Mouse (Mus musculus) hindbrain, embryonic 15.5 days (tissue): Measurements from ENCODE around the gene Lhpp. TPM values are rescaled to one million over a fixed set of nuclear protein-coding genes. Genes with fewer than 3 reads are reported as not detected.

ENCODE experiments used
- ATAC-seq: fragments of 200-750 bp; cut with Nextera tagmentation; 2 replicates; pipeline ENCODE4 v1.8.0; 2017; ENCODE audit warnings: low read depth, moderate number of reproducible peaks, moderate TSS enrichment; ENCODE audit not compliant: low FRiP score
- H3K27ac ChIP-seq: fragments of 300-500 bp; sonication (generic); replicated peaks from 2 replicates; pipeline ENCODE4 v1.5.1; 2015; ENCODE audit warnings: mild to moderate bottlenecking, inconsistent platforms
- H3K27me3 ChIP-seq: fragments of 300-500 bp; sonication (generic); 2 replicates; pipeline ENCODE4 v1.6.1; 2015; ENCODE audit warnings: control low read depth, inconsistent platforms
- H3K36me3 ChIP-seq: fragments of 300-500 bp; sonication (generic); 2 replicates; pipeline ENCODE4 v1.6.1; 2015; ENCODE audit warnings: control low read depth, inconsistent platforms
- H3K4me1 ChIP-seq: fragments of 300-500 bp; sonication (generic); replicated peaks from 2 replicates; pipeline ENCODE4 v1.6.1; 2015; ENCODE audit warnings: control low read depth, inconsistent platforms
- H3K4me2 ChIP-seq: fragments of 300-500 bp; sonication (generic); 2 replicates; pipeline ENCODE4 v1.6.1; 2015; ENCODE audit warnings: moderate library complexity, mild to moderate bottlenecking, inconsistent platforms
- H3K4me3 ChIP-seq: fragments of 300-500 bp; sonication (generic); 2 replicates; pipeline ENCODE4 v1.5.1; 2015; ENCODE audit warnings: mild to moderate bottlenecking, inconsistent platforms
- H3K9ac ChIP-seq: fragments of 300-500 bp; sonication (generic); 2 replicates; pipeline ENCODE4 v1.6.1; 2015; ENCODE audit warnings: inconsistent platforms
- H3K9me3 ChIP-seq: fragments of 300-500 bp; sonication (generic); 2 replicates; pipeline ENCODE4 v1.6.1; 2016; ENCODE audit warnings: control low read depth, inconsistent platforms
- WGBS: fragments of 180-500 bp; shearing (Covaris S2); methylation state at CpG from one replicate; pipeline ENCODE4 v1.1.7; 2015; 5-methylcytosine and 5-hydroxymethylcytosine counted together
- polyA plus RNA-seq: library from polyadenylated mRNA; unstranded; fragments of >200 nt; fragmentation: Nextera tagmentation; extraction: Ambion mirVana; gene quantifications from 2 replicates; pipeline ENCODE4 v1.2.1, GENCODE M21; 2015

The Lhpp gene
- polyA plus RNA-seq, 1 experiment from 2014 or later = 50.6 TPM

DNA sequence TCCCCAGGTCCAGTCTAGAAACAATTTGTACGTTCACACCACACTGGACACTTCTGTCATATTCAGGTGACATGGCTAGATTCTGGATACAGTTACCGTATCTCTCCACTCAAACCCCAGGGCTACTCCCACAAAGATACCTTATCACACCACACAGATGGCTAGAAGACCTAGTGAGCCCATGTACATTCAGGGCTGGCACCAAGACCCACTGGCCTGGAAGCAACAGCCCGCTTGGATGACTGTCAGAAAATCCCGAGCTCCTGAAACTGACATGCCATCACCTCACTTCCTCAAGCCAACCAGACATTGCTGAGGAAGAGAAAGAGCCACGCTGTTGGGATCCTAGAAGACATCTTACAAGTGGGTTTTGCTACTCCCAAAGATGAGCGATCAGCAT is 128.4 kb downstream of the Lhpp start:
- Histone ChIP-seq H3K4me1 (peaks cover 27% of the 10 kb centered on the region), H3K9ac (no peak overlapping the region), H3K27me3 (no peaks in the 10 kb centered on the region), H3K4me3 (no peak overlapping the region), H3K4me2 (no peak overlapping the region), H3K36me3 (no peaks in the 10 kb centered on the region), H3K27ac (no peak overlapping the region), H3K9me3 (no peaks in the 10 kb centered on the region)
- no peak for ATAC-seq
- WGBS = 93% methylated on average over 6 of the region's 6 CpGs

GRCm38 (mm10) chr7:132739829-132740228 is 129.4 kb downstream of the Lhpp start:
- Histone ChIP-seq H3K27ac (no peak overlapping the region), H3K27me3 (no peaks in the 10 kb centered on the region), H3K9me3 (no peaks in the 10 kb centered on the region), H3K36me3 (no peaks in the 10 kb centered on the region), H3K9ac (no peak overlapping the region), H3K4me3 (no peak overlapping the region), H3K4me1 (peaks cover 18% of the 10 kb centered on the region), H3K4me2 (no peak overlapping the region)
- no peak for ATAC-seq
- 87% methylated on average over 6 of the region's 6 CpGs for WGBS

DNA sequence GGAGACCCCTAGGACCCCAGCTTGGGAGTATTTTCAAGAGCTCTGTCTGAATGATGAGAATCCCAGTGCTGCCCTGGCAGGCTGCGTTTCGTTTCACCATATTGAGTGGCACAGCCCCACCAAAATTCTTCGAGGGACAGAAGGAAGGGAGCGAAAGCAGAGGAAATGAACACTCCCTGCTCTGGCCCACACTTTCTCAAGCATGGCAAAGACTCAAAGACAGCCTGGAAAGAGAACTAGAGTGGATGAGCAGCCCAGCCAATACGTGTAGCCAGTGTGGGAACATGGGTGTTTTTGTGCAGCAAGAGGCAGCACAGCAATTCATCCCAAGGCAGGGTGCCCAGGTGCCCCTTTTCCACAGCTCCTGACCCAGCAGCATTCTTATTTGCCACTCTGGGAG is 132.5 kb downstream of the Lhpp start:
- 91% methylated on average over 5 of the region's 5 CpGs for WGBS
- Histone ChIP-seq H3K4me1 (0 out of 2 replicates have a peak, but pooled peaks cover 5% of the 10 kb centered on the region), H3K27ac (no peak overlapping the region), H3K9me3 (no peaks in the 10 kb centered on the region), H3K36me3 (no peaks in the 10 kb centered on the region), H3K4me3 (no peak overlapping the region), H3K27me3 (no peaks in the 10 kb centered on the region), H3K9ac (no peak overlapping the region), H3K4me2 (no peak overlapping the region)
- ATAC-seq = no peak

GRCm38 (mm10) chr7:132747096-132747495 is 136.7 kb downstream of the Lhpp start:
- WGBS = 80% methylated on average over 6 of the region's 6 CpGs
- Histone ChIP-seq H3K9me3 (no peaks in the 10 kb centered on the region), H3K36me3 (no peaks in the 10 kb centered on the region), H3K4me2 (no peak overlapping the region), H3K27me3 (no peaks in the 10 kb centered on the region), H3K4me1 (peaks cover 5% of the 10 kb centered on the region; the same call in 1 of the 2 replicates), H3K4me3 (no peak overlapping the region), H3K9ac (no peak overlapping the region), H3K27ac (no peak overlapping the region)
- no peak for ATAC-seq

- Histone ChIP-seq H3K4me2 (no peak overlapping the region), H3K9me3 (no peaks in the 10 kb centered on the region), H3K27ac (no peak overlapping the region), H3K36me3 (no peaks in the 10 kb centered on the region), H3K9ac (no peak overlapping the region), H3K27me3 (no peaks in the 10 kb centered on the region), H3K4me3 (no peak overlapping the region), H3K4me1 (peaks cover 7% of the 10 kb centered on the region)
- WGBS = 81% methylated on average over 3 of the region's 3 CpGs
- ATAC-seq = no peak
These were observed 137.8 kb downstream of the Lhpp start for GRCm38 (mm10) chr7:132748076-132748769.

DNA sequence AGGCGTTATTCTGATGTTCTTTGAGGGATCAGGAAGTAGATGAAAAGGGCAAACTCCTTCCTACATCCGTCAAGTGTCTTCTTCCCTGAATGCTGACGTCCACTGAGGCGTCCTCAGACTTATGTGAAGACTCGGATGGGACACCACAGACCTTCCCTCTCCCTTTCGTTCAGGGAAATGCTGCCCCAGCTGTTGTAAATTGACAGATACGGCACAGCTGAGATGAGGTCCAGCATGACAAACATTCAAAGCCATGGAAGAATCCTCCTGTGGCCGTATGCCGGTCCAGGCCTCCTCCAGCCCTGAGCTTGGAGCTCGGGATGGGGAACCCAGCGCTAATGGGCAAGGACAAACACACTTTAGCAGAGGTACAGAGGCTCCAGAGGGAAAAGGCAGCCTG is 139.1 kb downstream of the Lhpp start:
- Histone ChIP-seq H3K9me3 (no peaks in the 10 kb centered on the region), H3K4me3 (no peak overlapping the region), H3K27ac (no peak overlapping the region), H3K27me3 (no peaks in the 10 kb centered on the region), H3K9ac (no peak overlapping the region), H3K4me1 (peaks cover 20% of the 10 kb centered on the region), H3K36me3 (no peaks in the 10 kb centered on the region), H3K4me2 (no peak overlapping the region)
- ATAC-seq = no peak
- 94% methylated on average over 11 of the region's 11 CpGs for WGBS

DNA sequence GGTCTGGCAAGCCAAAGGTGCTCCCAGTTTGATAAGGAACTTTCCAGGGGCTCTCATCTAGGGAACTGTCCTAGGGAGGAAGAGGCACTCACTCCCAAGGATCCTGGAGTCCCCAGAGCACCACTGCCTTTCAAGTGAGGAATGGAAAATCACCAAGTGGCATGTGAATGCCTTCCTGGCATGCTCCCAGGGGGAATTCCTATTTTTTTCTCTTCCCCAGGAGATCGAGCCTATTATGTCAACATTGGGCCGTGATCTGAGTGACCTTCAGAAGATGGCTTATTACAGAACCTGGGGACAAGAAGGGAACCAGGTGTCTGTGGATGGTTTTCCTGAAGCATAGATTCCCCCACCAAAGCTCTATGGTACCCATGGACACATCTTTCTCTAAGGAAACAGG is 141.3 kb downstream of the Lhpp start:
- no peak overlapping the region for H3K4me3 ChIP-seq
- H3K9ac ChIP-seq = no peak overlapping the region
- no peaks in the 10 kb centered on the region for H3K36me3 ChIP-seq
- H3K9me3 ChIP-seq = no peaks in the 10 kb centered on the region
- no peak for ATAC-seq
- H3K4me2 ChIP-seq = no peak overlapping the region
- H3K27ac ChIP-seq = no peak overlapping the region
- H3K27me3 ChIP-seq = no peaks in the 10 kb centered on the region
- 69% methylated on average over 2 of the region's 2 CpGs for WGBS
- peaks cover 27% of the 10 kb centered on the region for H3K4me1 ChIP-seq

- H3K27ac ChIP-seq = peak overlapping the region; percentile 60
These were observed 143.3 kb downstream of the Lhpp start for GRCm38 (mm10) chr7:132753518-132754388.

GRCm38 (mm10) chr7:132754389-132754750 is 143.9 kb downstream of the Lhpp start:
- 57% methylated on average over 3 of the region's 3 CpGs for WGBS
- no peaks in the 10 kb centered on the region for H3K36me3 ChIP-seq
- no peak overlapping the region for H3K4me2 ChIP-seq
- H3K27ac ChIP-seq = peak overlapping the region; percentile 60
- no peaks in the 10 kb centered on the region for H3K27me3 ChIP-seq
- peaks cover 22% of the 10 kb centered on the region for H3K4me1 ChIP-seq
- no peak overlapping the region for H3K9ac ChIP-seq
- no peak overlapping the region for H3K4me3 ChIP-seq
- H3K9me3 ChIP-seq = no peaks in the 10 kb centered on the region
- no peak for ATAC-seq

More at GRCm38 (mm10) chr7:132753518-132754388, 143.3 kb downstream of the Lhpp start:
- peak; percentile 83; the same call in 1 of the 2 replicates for ATAC-seq
- H3K36me3 ChIP-seq = no peaks in the 10 kb centered on the region
- H3K4me2 ChIP-seq = no peak overlapping the region
- no peak overlapping the region for H3K9ac ChIP-seq
- H3K27me3 ChIP-seq = no peaks in the 10 kb centered on the region
- H3K9me3 ChIP-seq = no peaks in the 10 kb centered on the region
- WGBS = 39% methylated on average over 4 of the region's 4 CpGs
- H3K4me1 ChIP-seq = peaks cover 22% of the 10 kb centered on the region
- H3K4me3 ChIP-seq = no peak overlapping the region

Other genes with a start within 250 kb of the Lhpp start
- gene Oat, start 34.2 kb upstream of the Lhpp start, polyA plus RNA-seq = 109 and 110 TPM in 2 replicates
- gene Nkx1-2, start 11.0 kb upstream of the Lhpp start, polyA plus RNA-seq = 0.52 and 0.63 TPM in 2 replicates
- gene Fam53b, start 203.2 kb downstream of the Lhpp start, polyA plus RNA-seq = 16.1 and 17.9 TPM in 2 replicates
- 84.6 and 88.5 TPM in 2 replicates for gene Eef1akmt2, start 242.0 kb downstream of the Lhpp start, polyA plus RNA-seq
- 36.2 and 38.4 TPM in 2 replicates for gene Abraxas2, start 248.6 kb downstream of the Lhpp start, polyA plus RNA-seq